Mouse (Mus musculus) gastrocnemius, postnatal 14 days (tissue): ENCODE measurements at regions not wholly inside any gene's neighbourhood (a gene's known extent, or its start where the extent isn't known, plus 50 kb on each side); places are given as distances from the start of the nearest gene placed in this dataset.
"Not testable (repeated sequence)": the region's sequence is repeated elsewhere in the genome, so short reads cannot be mapped to it uniquely, and the experiment has no call there.

ENCODE experiments used
- DNase-seq: peaks from one replicate; pipeline ENCODE4 v3.0.0; 2021; ENCODE audit warnings: mixed read lengths
- intact Hi-C: fragments of 180-260 bp; cut with DNase I; formaldehyde crosslinking; loops from one replicate; pipeline ENCODE4 v1.15.1; 2025; ENCODE audit warnings: low total_unique reads

- intact Hi-C loops = no loop called here
- DNase-seq = no peak
These were observed 1389.7 kb upstream of the 1700008P02Rik start for GRCm38 (mm10) chr3:8009966-8010365.

- intact Hi-C loops = no loop called here
- DNase-seq = no peak
These were observed 1386.6 kb upstream of the 1700008P02Rik start for GRCm38 (mm10) chr3:8006708-8007395.

- intact Hi-C loops = no loop called here
These were observed 1386.0 kb upstream of the 1700008P02Rik start for GRCm38 (mm10) chr3:8006273-8006672.

GRCm38 (mm10) chr3:8005684-8006083 is 1385.4 kb upstream of the 1700008P02Rik start:
- DNase-seq, intact Hi-C loops: not testable (repeated sequence)

More at GRCm38 (mm10) chr3:8006273-8006672, 1386.0 kb upstream of the 1700008P02Rik start:
- no peak for DNase-seq

- intact Hi-C loops = no loop called here
- DNase-seq = no peak
These were observed 1384.0 kb upstream of the 1700008P02Rik start for GRCm38 (mm10) chr3:8004271-8004670.

GRCm38 (mm10) chr3:8001027-8001426 is 1380.8 kb upstream of the 1700008P02Rik start:
- DNase-seq = no peak
- intact Hi-C loops = no loop called here

- intact Hi-C loops = no loop called here
- no peak for DNase-seq
These were observed 1372.1 kb upstream of the 1700008P02Rik start for GRCm38 (mm10) chr3:7992322-7992721.

- intact Hi-C loops = no loop called here
- no peak for DNase-seq
These were observed 1353.0 kb upstream of the 1700008P02Rik start for GRCm38 (mm10) chr3:7973287-7973686.

GRCm38 (mm10) chr3:7953911-7954310 is 1333.7 kb upstream of the 1700008P02Rik start:
- DNase-seq = no peak
- intact Hi-C loops = no loop called here

GRCm38 (mm10) chr3:7943646-7944381 is 1323.6 kb upstream of the 1700008P02Rik start:
- intact Hi-C loops = no loop called here
- no peak for DNase-seq
